9 mouse cellular contexts compared by ENCODE assay signal in genomic region chr4:152512221-152512925, GRCm38 (mm10). TPM values are rescaled to one million over a fixed set of nuclear protein-coding genes. Genes with fewer than 3 reads are reported as not detected.
DNase-seq lines count a peak whose midpoint lies in the region; ATAC-seq and TF ChIP-seq lines count a peak whose summit lies in the region.
"Had no signal": no experiment of that assay in that cellular context is flagged by ENCODE, and none has a peak within 500 bp of the region (broad histone marks: within the 10 kb centered on the region; RNA-seq: fewer than 3 reads in every experiment).

No protein-coding gene starts in this region.

- peak overlapping the region; percentile 66 for H3K27ac ChIP-seq in forebrain, embryonic 12.5 days
- H3K27ac ChIP-seq in neural tube, embryonic 11.5 days (ENCODE audit: low read depth, low read length), result no peak overlapping the region
- H3K27ac ChIP-seq in lung, postnatal 0 days (ENCODE audit: low read length), result no peak overlapping the region
- H3K27ac ChIP-seq in liver, postnatal 0 days (ENCODE audit: low read depth), result no peak overlapping the region

- peaks cover 15% of the 10 kb centered on the region for H3K4me1 ChIP-seq in forebrain, embryonic 12.5 days
- peaks cover 6% of the 10 kb centered on the region; the same call in 1 of the 2 replicates for H3K4me1 ChIP-seq in neural tube, embryonic 11.5 days (ENCODE audit: control insufficient read depth, insufficient read depth, low read length)
- H3K4me1 ChIP-seq in lung, postnatal 0 days (ENCODE audit: insufficient read depth, low read depth, low read length), result no peaks in the 10 kb centered on the region
- no peaks in the 10 kb centered on the region for H3K4me1 ChIP-seq in liver, postnatal 0 days (ENCODE audit: insufficient read depth)

- ATAC-seq in forebrain, embryonic 12.5 days (ENCODE audit: low FRiP score), result peak; percentile 76
- peak; percentile 71; the same call in 1 of the 2 replicates for ATAC-seq in neural tube, embryonic 11.5 days (ENCODE audit: insufficient read depth, low FRiP score, low TSS enrichment)
- ATAC-seq in lung, postnatal 0 days, result no peak
- no peak for ATAC-seq in liver, postnatal 0 days

- H3K4me2 ChIP-seq in forebrain, embryonic 12.5 days, result 0 out of 2 replicates have a peak overlapping the region, but pooled peaks have one; percentile 6
- no peak overlapping the region for H3K4me2 ChIP-seq in neural tube, embryonic 11.5 days (ENCODE audit: low read depth)
- H3K4me2 ChIP-seq in lung, postnatal 0 days (replicated peaks; ENCODE audit: low read depth, low read length), result no peak overlapping the region
- H3K4me2 ChIP-seq in liver, postnatal 0 days (ENCODE audit: low read depth, low read length), result no peak overlapping the region

- peaks cover 6% of the 10 kb centered on the region; the same call in 1 of the 2 replicates for H3K27me3 ChIP-seq in forebrain, embryonic 12.5 days
- no peaks in the 10 kb centered on the region for H3K27me3 ChIP-seq in neural tube, embryonic 11.5 days (ENCODE audit: control insufficient read depth, insufficient read depth, low read length)
- no peaks in the 10 kb centered on the region for H3K27me3 ChIP-seq in lung, postnatal 0 days (replicated peaks; ENCODE audit: insufficient read depth, low read length)
- no peaks in the 10 kb centered on the region for H3K27me3 ChIP-seq in liver, postnatal 0 days (ENCODE audit: insufficient read depth, low read length)

- peaks cover 15% of the 10 kb centered on the region; the same call in 1 of the 2 replicates for H3K36me3 ChIP-seq in forebrain, embryonic 12.5 days (replicated peaks)
- H3K36me3 ChIP-seq in neural tube, embryonic 11.5 days (ENCODE audit: control insufficient read depth, insufficient read depth, low read length), result no peaks in the 10 kb centered on the region
- H3K36me3 ChIP-seq in lung, postnatal 0 days (ENCODE audit: insufficient read depth, low read length), result no peaks in the 10 kb centered on the region
- no peaks in the 10 kb centered on the region for H3K36me3 ChIP-seq in liver, postnatal 0 days (replicated peaks; ENCODE audit: insufficient read depth, low read length)

- no peaks in the 10 kb centered on the region for H3K9me3 ChIP-seq in forebrain, embryonic 12.5 days
- H3K9me3 ChIP-seq in neural tube, embryonic 11.5 days (ENCODE audit: control insufficient read depth, low read length), result no peaks in the 10 kb centered on the region
- H3K9me3 ChIP-seq in lung, postnatal 0 days (ENCODE audit: low read length), result no peaks in the 10 kb centered on the region
- H3K9me3 ChIP-seq in liver, postnatal 0 days (ENCODE audit: low read length), result no peaks in the 10 kb centered on the region

- TF ChIP-seq CTCF in lung, postnatal 0 days (IDR thresholded peaks at IDR 0.05), result no peak
- TF ChIP-seq CTCF in liver, postnatal 0 days (IDR thresholded peaks at IDR 0.05; ENCODE audit: low read depth), result no peak

- TF ChIP-seq EP300 in lung, postnatal 0 days (IDR thresholded peaks at IDR 0.05), result no peak
- TF ChIP-seq EP300 in liver, postnatal 0 days (IDR thresholded peaks at IDR 0.05; ENCODE audit: low read depth), result no peak

- no peak overlapping the region for H3K4me3 ChIP-seq in forebrain, embryonic 12.5 days (replicated peaks)
- no peak overlapping the region for H3K4me3 ChIP-seq in neural tube, embryonic 11.5 days (ENCODE audit: low read depth, low read length)
- no peak overlapping the region for H3K4me3 ChIP-seq in lung, postnatal 0 days (ENCODE audit: low read depth, low read length)
- H3K4me3 ChIP-seq in liver, postnatal 0 days (ENCODE audit: low read depth, low read length), result no peak overlapping the region

- DNase-seq in embryo, embryonic 10.5 days (ENCODE audit: low spot score), result peak; percentile 50
- peak; percentile 46 for DNase-seq in hindlimb bud, embryonic 11.5 days (ENCODE audit: extremely low spot score, low read depth, low spot score)
- peak; percentile 57 for DNase-seq in neural tube, embryonic 11.5 days (ENCODE audit: low spot score)
- DNase-seq in lung, postnatal 0 days (ENCODE audit: low spot score), result no peak
- no peak for DNase-seq in cerebellum, adult 9-10 months
- DNase-seq in liver, postnatal 0 days, result no peak
- DNase-seq: lung, postnatal 14 days; thymus, postnatal 36 days had no signal

- WGBS in forebrain, embryonic 12.5 days, result 28% methylated on average over 18 of the region's 18 CpGs
- 34% methylated on average over 18 of the region's 18 CpGs for WGBS in neural tube, embryonic 11.5 days
- WGBS in lung, postnatal 0 days, result 77% methylated on average over 18 of the region's 18 CpGs
- 78% methylated on average over 18 of the region's 18 CpGs for WGBS in liver, postnatal 0 days (ENCODE audit: insufficient replicate concordance)

- no peak overlapping the region for H3K9ac ChIP-seq in forebrain, embryonic 12.5 days
- no peak overlapping the region for H3K9ac ChIP-seq in neural tube, embryonic 11.5 days (ENCODE audit: low read length)
- H3K9ac ChIP-seq in lung, postnatal 0 days (replicated peaks; ENCODE audit: low read depth), result no peak overlapping the region
- no peak overlapping the region for H3K9ac ChIP-seq in liver, postnatal 0 days (replicated peaks)

RNA-seq across cellular contexts. Expression of gene Kcnab2, which starts 34.7 kb away (rescaled TPM):
- 16.6 and 17.1 TPM in 2 replicates for polyA plus RNA-seq in forebrain, embryonic 12.5 days (2016; fragmentation: Nextera tagmentation; extraction: Ambion mirVana)
- 8.5 and 8.6 TPM in 2 replicates for polyA plus RNA-seq in neural tube, embryonic 11.5 days (2014; fragmentation: Nextera tagmentation; extraction: Ambion mirVana)
- polyA plus RNA-seq in lung, postnatal 0 days (2015; fragmentation: Nextera tagmentation; extraction: Ambion mirVana), result 2.6 and 2.9 TPM in 2 replicates
- polyA plus RNA-seq in liver, postnatal 0 days (2015; fragmentation: Nextera tagmentation; extraction: Ambion mirVana), result 4.2 and 6.7 TPM in 2 replicates

RNA-seq across cellular contexts. Expression of gene Nphp4, which starts 35.9 kb away (rescaled TPM):
- 7.3 and 7.5 TPM in 2 replicates for polyA plus RNA-seq in forebrain, embryonic 12.5 days (2016; fragmentation: Nextera tagmentation; extraction: Ambion mirVana)
- 4.6 and 5.0 TPM in 2 replicates for polyA plus RNA-seq in neural tube, embryonic 11.5 days (2014; fragmentation: Nextera tagmentation; extraction: Ambion mirVana)
- polyA plus RNA-seq in lung, postnatal 0 days (2015; fragmentation: Nextera tagmentation; extraction: Ambion mirVana), result 0.75 and 0.95 TPM in 2 replicates
- 0.06 and 0.09 TPM in 2 replicates for polyA plus RNA-seq in liver, postnatal 0 days (2015; fragmentation: Nextera tagmentation; extraction: Ambion mirVana)

Comparison
In these comparisons a context has a peak if more than half of its experiments do, and no peak if none do; other contexts are left out.
1. DNase-seq: peak in embryo, embryonic 10.5 days (single experiment), hindlimb bud, embryonic 11.5 days (single experiment) and neural tube, embryonic 11.5 days (single experiment); none in lung, postnatal 0 days (single experiment), cerebellum, adult 9-10 months (single experiment) and liver, postnatal 0 days (single experiment).
2. ATAC-seq: peak in forebrain, embryonic 12.5 days (single experiment) and neural tube, embryonic 11.5 days (single experiment); none in lung, postnatal 0 days (single experiment) and liver, postnatal 0 days (single experiment).